Mouse (Mus musculus) embryo, embryonic 10.5 days (tissue): ENCODE results near the gene Mmp28.

Experiments used
- DNase-seq: peaks from one replicate; pipeline ENCODE4 v3.0.0-alpha.2; 2015; ENCODE audit warnings: low spot score

The Mmp28 gene

GRCm38 (mm10) chr11:83403787-83404186 lies 59.1 kb downstream of the Mmp28 start:
- no peak for DNase-seq

DNA sequence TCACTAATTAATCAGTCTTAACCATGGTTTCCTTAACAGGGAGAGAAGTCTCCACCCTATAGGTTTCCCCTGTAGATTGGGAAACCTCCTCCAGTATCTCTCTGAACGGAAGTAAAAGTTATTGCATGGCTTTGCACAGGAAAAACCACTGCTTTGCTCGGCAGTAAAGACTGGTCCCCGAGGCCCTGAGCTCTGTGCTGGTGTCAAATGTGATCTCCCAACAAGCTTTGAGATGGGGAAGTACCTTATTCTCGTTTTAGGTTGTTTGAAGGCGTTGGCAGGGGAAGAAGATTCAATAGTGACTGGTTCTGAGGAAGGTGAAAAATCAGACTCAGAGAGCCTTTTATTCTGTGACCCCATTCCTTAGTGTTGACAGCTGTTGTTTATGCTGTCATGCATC lies 64.1 kb downstream of the Mmp28 start:
- DNase-seq: no peak

DNA sequence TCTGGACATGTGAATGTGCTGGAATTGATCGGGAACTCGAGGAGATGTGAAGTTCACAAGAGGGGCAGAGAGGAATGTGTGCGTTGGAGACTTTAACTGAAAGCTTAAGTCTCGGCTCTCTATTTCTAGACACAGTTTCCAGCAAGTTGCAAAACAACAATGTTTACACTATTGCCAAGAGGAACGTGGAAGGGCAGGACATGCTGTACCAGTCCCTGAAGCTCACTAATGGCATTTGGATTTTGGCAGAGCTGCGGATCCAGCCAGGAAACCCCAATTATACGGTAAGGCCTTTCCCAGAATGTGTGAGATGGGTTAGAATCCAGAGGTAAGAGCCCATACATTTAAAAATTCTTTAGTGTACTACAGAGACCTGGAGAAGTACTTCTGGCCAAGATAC lies 65.2 kb downstream of the Mmp28 start:
- DNase-seq: no peak

DNA sequence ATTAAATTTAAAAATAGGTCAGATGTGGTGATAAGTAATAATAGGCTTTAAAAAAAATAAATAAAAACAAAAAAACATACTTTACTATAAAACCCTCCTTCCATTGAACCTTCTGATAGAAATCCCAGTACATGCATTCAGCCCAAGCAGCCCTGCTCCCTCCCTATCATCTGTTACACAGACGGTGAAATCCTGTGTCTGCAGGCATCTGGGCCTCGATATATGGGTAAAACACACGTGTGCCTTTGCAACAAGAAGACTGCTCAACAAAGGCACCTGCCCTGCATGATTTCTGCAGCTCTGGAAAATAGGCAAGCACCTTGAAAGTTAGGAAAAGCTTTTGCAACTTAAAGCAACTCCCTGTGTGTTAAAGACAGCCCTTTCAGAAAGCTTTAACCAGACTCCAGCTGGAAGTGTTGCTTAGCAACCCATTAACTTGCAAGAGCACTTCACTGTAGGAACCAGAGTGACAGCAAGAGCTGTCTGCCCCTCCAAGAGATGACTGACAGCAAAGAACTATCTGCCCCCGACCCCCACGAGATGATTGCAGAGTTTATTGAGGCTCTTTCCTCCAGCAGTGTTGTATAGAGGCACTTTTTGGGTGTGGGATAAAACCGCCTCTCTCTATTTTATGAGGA lies 68.0 kb downstream of the Mmp28 start:
- peak; percentile 53 for DNase-seq

GRCm38 (mm10) chr11:83393062-83393461 lies 69.8 kb downstream of the Mmp28 start:
- no peak for DNase-seq
